Mouse (Mus musculus) hindbrain, embryonic 13.5 days (tissue): Measurements from ENCODE around the gene Rps29. TPM values are rescaled to one million over a fixed set of nuclear protein-coding genes. Genes with fewer than 3 reads are reported as not detected.

Source experiments
- ATAC-seq: fragments of 200-750 bp; cut with Nextera tagmentation; 2 replicates; pipeline ENCODE4 v1.8.0; 2017; ENCODE audit warnings: moderate TSS enrichment; ENCODE audit not compliant: low FRiP score
- H3K27ac ChIP-seq: fragments of 300-500 bp; sonication (generic); 2 replicates; pipeline ENCODE4 v1.5.1; 2015; ENCODE audit warnings: inconsistent platforms, mild to moderate bottlenecking, moderate library complexity
- H3K27me3 ChIP-seq: fragments of 300-500 bp; sonication (generic); 2 replicates; pipeline ENCODE4 v1.6.1; 2015; ENCODE audit warnings: mild to moderate bottlenecking, inconsistent platforms
- H3K36me3 ChIP-seq: fragments of 300-500 bp; sonication (generic); 2 replicates; pipeline ENCODE4 v1.6.1; 2015; ENCODE audit warnings: mild to moderate bottlenecking, inconsistent platforms
- H3K4me1 ChIP-seq: fragments of 300-500 bp; sonication (generic); replicated peaks from 2 replicates; pipeline ENCODE4 v1.6.1; 2015; ENCODE audit warnings: inconsistent platforms
- H3K4me2 ChIP-seq: fragments of 300-500 bp; sonication (generic); 2 replicates; pipeline ENCODE4 v1.6.1; 2015; ENCODE audit warnings: inconsistent platforms, mild to moderate bottlenecking, moderate library complexity
- H3K4me3 ChIP-seq: fragments of 300-500 bp; sonication (generic); 2 replicates; pipeline ENCODE4 v1.5.1; 2015; ENCODE audit warnings: mild to moderate bottlenecking, inconsistent platforms
- H3K9ac ChIP-seq: fragments of 300-500 bp; sonication (generic); 2 replicates; pipeline ENCODE4 v1.6.1; 2015; ENCODE audit warnings: mild to moderate bottlenecking, inconsistent platforms
- H3K9me3 ChIP-seq: fragments of 300-500 bp; sonication (generic); 2 replicates; pipeline ENCODE4 v1.6.1; 2016; ENCODE audit warnings: inconsistent platforms
- WGBS: fragments of 180-500 bp; shearing (Covaris S2); methylation state at CpG from one replicate; pipeline ENCODE4 v1.1.7; 2015; 5-methylcytosine and 5-hydroxymethylcytosine counted together
- polyA plus RNA-seq: library from polyadenylated mRNA; unstranded; fragments of >200 nt; fragmentation: Nextera tagmentation; extraction: Ambion mirVana; gene quantifications from 2 replicates; pipeline ENCODE4 v1.2.1, GENCODE M21; 2015

Rps29 gene
- polyA plus RNA-seq, 1 experiment from 2014 or later, result 1,397 TPM

GRCm38 (mm10) chr12:69190522-69190921, 31.5 kb upstream of the Rps29 start:
- H3K4me1 ChIP-seq, result peaks cover 19% of the 10 kb centered on the region
- peaks cover 22% of the 10 kb centered on the region for H3K36me3 ChIP-seq
- no peak overlapping the region for H3K4me3 ChIP-seq
- H3K9ac ChIP-seq, result no peak overlapping the region
- H3K4me2 ChIP-seq, result no peak overlapping the region
- no peaks in the 10 kb centered on the region for H3K27me3 ChIP-seq
- H3K9me3 ChIP-seq, result no peaks in the 10 kb centered on the region
- no peak overlapping the region for H3K27ac ChIP-seq
- WGBS, result 100% methylated on average over 1 of the region's 1 CpGs
- no peak for ATAC-seq

GRCm38 (mm10) chr12:69190074-69190473, 31.1 kb upstream of the Rps29 start:
- Histone ChIP-seq H3K9ac (no peak overlapping the region), H3K9me3 (no peaks in the 10 kb centered on the region), H3K4me3 (no peak overlapping the region), H3K4me2 (no peak overlapping the region), H3K27me3 (no peaks in the 10 kb centered on the region), H3K27ac (no peak overlapping the region), H3K36me3 (peaks cover 22% of the 10 kb centered on the region), H3K4me1 (peaks cover 21% of the 10 kb centered on the region)
- ATAC-seq, result no peak
- 90% methylated on average over 9 of the region's 9 CpGs for WGBS

DNA sequence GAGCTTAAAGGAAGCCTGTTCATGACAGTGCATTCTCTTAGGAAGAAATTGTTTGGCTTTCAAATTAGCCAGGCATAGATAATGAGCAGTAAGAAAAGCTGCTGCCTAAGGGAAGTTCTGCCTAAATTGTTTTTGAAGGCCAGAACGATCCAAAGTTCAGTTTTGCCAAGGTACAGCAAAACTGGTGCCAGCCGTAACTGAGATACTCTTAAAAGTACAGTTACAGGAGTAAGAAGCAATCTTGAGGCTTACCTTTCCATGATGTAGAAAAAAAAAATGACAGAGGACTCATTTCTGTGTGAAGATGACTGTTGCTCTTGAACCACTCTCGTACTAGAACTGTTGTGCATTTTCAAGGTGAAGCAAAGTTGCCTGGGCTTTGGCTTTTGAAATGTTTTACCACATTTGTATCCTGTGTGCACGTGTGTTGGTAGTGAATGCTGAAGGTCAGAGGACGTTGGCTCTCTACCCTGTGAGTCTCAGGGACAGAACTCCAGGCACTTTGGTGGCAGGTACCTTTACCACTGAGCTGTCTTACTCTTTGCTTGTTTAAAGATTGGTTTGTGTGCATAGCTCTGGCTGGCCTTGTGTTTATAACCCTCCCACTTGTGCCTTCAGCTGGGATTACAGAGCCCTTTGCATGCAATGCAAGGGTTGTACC, 28.0 kb upstream of the Rps29 start:
- peak overlapping the region; percentile 20; the same call in 1 of the 2 replicates for H3K4me2 ChIP-seq
- H3K9ac ChIP-seq, result no peak overlapping the region; the same call in 1 of the 2 replicates

GRCm38 (mm10) chr12:69185371-69185770, 26.4 kb upstream of the Rps29 start:
- Histone ChIP-seq H3K9me3 (no peaks in the 10 kb centered on the region), H3K4me2 (peak overlapping the region; percentile 67), H3K36me3 (peaks cover 26% of the 10 kb centered on the region), H3K27me3 (no peaks in the 10 kb centered on the region), H3K9ac (peak overlapping the region; percentile 96), H3K4me1 (peaks cover 30% of the 10 kb centered on the region), H3K27ac (no peak overlapping the region), H3K4me3 (peak overlapping the region; percentile 90)
- no peak for ATAC-seq
- 74% methylated on average over 7 of the region's 7 CpGs for WGBS

More for the DNA sequence above, 28.0 kb upstream of the Rps29 start:
- no peaks in the 10 kb centered on the region for H3K27me3 ChIP-seq
- peaks cover 22% of the 10 kb centered on the region for H3K36me3 ChIP-seq
- peaks cover 30% of the 10 kb centered on the region for H3K4me1 ChIP-seq
- no peak overlapping the region for H3K27ac ChIP-seq
- ATAC-seq, result no peak
- no peaks in the 10 kb centered on the region for H3K9me3 ChIP-seq
- 78% methylated on average over 5 of the region's 5 CpGs for WGBS
- no peak overlapping the region for H3K4me3 ChIP-seq

- peak overlapping the region; percentile 90 for H3K4me3 ChIP-seq
- peak; percentile 65 for ATAC-seq
- H3K9ac ChIP-seq, result peak overlapping the region; percentile 96
- H3K36me3 ChIP-seq, result peaks cover 20% of the 10 kb centered on the region
- H3K9me3 ChIP-seq, result no peaks in the 10 kb centered on the region
- peaks cover 30% of the 10 kb centered on the region for H3K4me1 ChIP-seq
- H3K4me2 ChIP-seq, result peak overlapping the region; percentile 67
- H3K27ac ChIP-seq, result peak overlapping the region; percentile 95
- WGBS, result 2% methylated on average over 74 of the region's 86 CpGs
- H3K27me3 ChIP-seq, result no peaks in the 10 kb centered on the region
These were observed 25.6 kb upstream of the Rps29 start for GRCm38 (mm10) chr12:69184342-69185295.

- H3K27me3 ChIP-seq, result no peaks in the 10 kb centered on the region
- peak within 1 kb of the TSS; percentile 95 for H3K27ac ChIP-seq
- peaks cover 14% of the 10 kb centered on the region for H3K36me3 ChIP-seq
- peak within 1 kb of the TSS; percentile 96 for H3K9ac ChIP-seq
- H3K4me1 ChIP-seq, result peaks cover 30% of the 10 kb centered on the region
- H3K9me3 ChIP-seq, result no peaks in the 10 kb centered on the region
- H3K4me3 ChIP-seq, result peak within 1 kb of the TSS; percentile 90
- peak within 1 kb of the TSS; percentile 90 for H3K4me2 ChIP-seq
- peak; percentile 99 for ATAC-seq
- under 1% methylated on average over 83 of the region's 84 CpGs for WGBS
These were observed 24.8 kb upstream of the Rps29 start, which contains the start of the genes Rpl36al and Mgat2 for GRCm38 (mm10) chr12:69183583-69184308. Gene Rpl36al, minus strand, starts transcription at chr12:69184083. Gene Mgat2, plus strand, starts transcription at chr12:69184157.

- Histone ChIP-seq H3K9me3 (no peaks in the 10 kb centered on the region), H3K27ac (no peak overlapping the region), H3K4me2 (no peak overlapping the region), H3K36me3 (peaks cover 9% of the 10 kb centered on the region), H3K9ac (no peak overlapping the region), H3K4me1 (peaks cover 18% of the 10 kb centered on the region), H3K4me3 (no peak overlapping the region), H3K27me3 (no peaks in the 10 kb centered on the region)
- no peak for ATAC-seq
- 95% methylated on average over 4 of the region's 4 CpGs for WGBS
These were observed 22.8 kb upstream of the Rps29 start for GRCm38 (mm10) chr12:69181800-69182199.

GRCm38 (mm10) chr12:69179371-69179770, 20.4 kb upstream of the Rps29 start:
- Histone ChIP-seq H3K4me2 (no peak overlapping the region), H3K27me3 (no peaks in the 10 kb centered on the region), H3K27ac (no peak overlapping the region), H3K4me3 (no peak overlapping the region), H3K36me3 (peaks cover 9% of the 10 kb centered on the region), H3K9ac (no peak overlapping the region), H3K4me1 (peaks cover 6% of the 10 kb centered on the region), H3K9me3 (no peaks in the 10 kb centered on the region)
- 85% methylated on average over 12 of the region's 12 CpGs for WGBS
- no peak for ATAC-seq

DNA sequence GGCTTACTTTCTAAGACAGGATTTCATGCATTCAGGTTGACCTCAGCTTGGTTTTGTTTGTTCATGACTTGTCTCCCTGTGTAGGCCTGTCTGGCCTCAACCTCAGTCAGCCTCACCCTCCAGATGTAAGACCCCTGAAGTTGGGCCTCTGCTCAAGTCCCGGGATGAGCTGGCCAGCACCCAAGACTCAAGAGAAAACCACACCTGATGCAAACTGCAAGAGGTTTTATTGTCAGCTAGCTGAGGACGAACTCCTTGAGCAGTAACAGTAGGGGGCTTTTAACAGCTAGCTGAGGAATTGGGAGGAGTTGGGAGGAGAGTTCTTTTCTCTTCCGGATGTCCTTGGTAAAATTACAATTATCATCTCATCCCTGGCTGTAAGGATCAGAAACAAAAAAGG, 18.5 kb upstream of the Rps29 start:
- Histone ChIP-seq H3K36me3 (peaks cover 9% of the 10 kb centered on the region), H3K27me3 (no peaks in the 10 kb centered on the region), H3K9ac (no peak overlapping the region), H3K27ac (no peak overlapping the region), H3K4me2 (no peak overlapping the region), H3K4me3 (no peak overlapping the region), H3K9me3 (no peaks in the 10 kb centered on the region), H3K4me1 (no peaks in the 10 kb centered on the region)
- WGBS, result 83% methylated on average over 3 of the region's 3 CpGs
- no peak for ATAC-seq

DNA sequence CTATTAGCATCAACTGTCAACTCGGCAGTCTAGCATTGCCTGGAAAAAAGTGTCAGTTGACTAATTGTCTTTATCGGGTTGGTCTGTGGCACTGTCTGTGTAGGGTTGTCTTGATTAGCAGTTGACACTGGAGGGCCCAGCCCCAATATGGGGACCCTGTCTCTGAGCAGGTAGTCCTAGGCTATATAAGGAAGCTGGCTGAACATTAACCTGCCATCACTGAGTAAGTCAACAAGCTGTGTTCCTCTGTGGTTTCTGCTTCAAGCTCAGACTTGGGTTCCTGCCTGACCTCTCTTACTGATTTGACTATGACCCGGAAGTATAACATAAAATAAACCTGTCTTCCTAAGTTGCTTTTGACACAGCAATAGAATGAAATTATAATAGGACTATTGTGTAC, 17.0 kb upstream of the Rps29 start:
- Histone ChIP-seq H3K4me3 (no peak overlapping the region), H3K4me1 (no peaks in the 10 kb centered on the region), H3K36me3 (peaks cover under 1% of the 10 kb centered on the region; the same call in 1 of the 2 replicates), H3K4me2 (no peak overlapping the region), H3K9me3 (no peaks in the 10 kb centered on the region), H3K27ac (no peak overlapping the region), H3K9ac (no peak overlapping the region), H3K27me3 (no peaks in the 10 kb centered on the region)
- ATAC-seq, result no peak
- WGBS, result 97% methylated on average over 3 of the region's 3 CpGs

GRCm38 (mm10) chr12:69171307-69171706, 12.3 kb upstream of the Rps29 start:
- no peaks in the 10 kb centered on the region for H3K9me3 ChIP-seq
- H3K9ac ChIP-seq, result no peak overlapping the region
- no peak overlapping the region for H3K27ac ChIP-seq
- H3K4me3 ChIP-seq, result no peak overlapping the region
- H3K36me3 ChIP-seq, result no peaks in the 10 kb centered on the region
- peaks cover 9% of the 10 kb centered on the region for H3K4me1 ChIP-seq
- no peaks in the 10 kb centered on the region for H3K27me3 ChIP-seq
- no peak overlapping the region for H3K4me2 ChIP-seq
- WGBS, result 86% methylated on average over 2 of the region's 2 CpGs
- ATAC-seq, result no peak
